Mouse (Mus musculus) brain, embryonic 14.5 days (tissue): ENCODE data around the gene Agbl1.

ENCODE experiments used
- CTCF ChIP-seq: fragments of 200-500 bp; IDR thresholded peaks from 2 replicates; pipeline ENCODE4 v1.5.1; 2012; ENCODE audit warnings: inconsistent platforms, mild to moderate bottlenecking, moderate library complexity, borderline replicate concordance; ENCODE audit not compliant: insufficient read depth, insufficient read length; ENCODE audit errors: extremely low read depth
- POLR2A ChIP-seq: fragments of 200-500 bp; IDR thresholded peaks from 2 replicates; pipeline ENCODE4 v1.6.1; 2012; ENCODE audit warnings: mild to moderate bottlenecking, inconsistent platforms, borderline replicate concordance; ENCODE audit not compliant: poor library complexity, insufficient read depth, insufficient read length, severe bottlenecking; ENCODE audit errors: extremely low read depth

- TF ChIP-seq CTCF = no peak
- no peak for TF ChIP-seq POLR2A
Measured at GRCm38 (mm10) chr7:76842146-76842545, 612.5 kb downstream of the Agbl1 start.
